Mouse (Mus musculus) cerebellum, adult 18-20 months (tissue): Measurements from ENCODE around the gene Tmem33.

Source experiments
- DNase-seq, 2 experiments: peaks; one replicate each; pipeline ENCODE4 v3.0.0; 2021

The Tmem33 gene

GRCm38 (mm10) chr5:67260531-67261371 is at the start of gene Tmem33:
Tmem33 (plus strand) TSS chr5:67260565.
- peak; percentile 88 to 96 for DNase-seq

DNA sequence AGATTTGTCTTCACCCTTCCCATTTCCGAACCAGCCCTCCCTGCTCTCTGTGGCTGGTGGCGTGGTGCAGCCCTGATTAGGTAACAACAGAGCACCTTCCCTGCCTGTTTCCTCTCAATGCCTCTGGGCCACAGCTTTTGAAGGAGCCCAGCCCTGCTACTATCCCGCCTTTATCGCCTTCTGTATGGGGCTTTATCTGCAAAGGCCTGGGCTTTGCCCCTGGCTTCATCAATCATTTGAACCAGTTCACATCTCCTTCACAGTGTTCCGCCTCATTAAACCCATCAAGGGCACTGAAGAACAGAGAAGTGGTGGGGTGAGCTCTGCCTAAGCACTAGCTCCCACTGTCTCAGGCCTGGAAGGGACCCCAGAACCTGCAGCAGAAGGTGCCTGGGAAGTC is 47.2 kb upstream of the Tmem33 start:
- DNase-seq, result no peak

DNA sequence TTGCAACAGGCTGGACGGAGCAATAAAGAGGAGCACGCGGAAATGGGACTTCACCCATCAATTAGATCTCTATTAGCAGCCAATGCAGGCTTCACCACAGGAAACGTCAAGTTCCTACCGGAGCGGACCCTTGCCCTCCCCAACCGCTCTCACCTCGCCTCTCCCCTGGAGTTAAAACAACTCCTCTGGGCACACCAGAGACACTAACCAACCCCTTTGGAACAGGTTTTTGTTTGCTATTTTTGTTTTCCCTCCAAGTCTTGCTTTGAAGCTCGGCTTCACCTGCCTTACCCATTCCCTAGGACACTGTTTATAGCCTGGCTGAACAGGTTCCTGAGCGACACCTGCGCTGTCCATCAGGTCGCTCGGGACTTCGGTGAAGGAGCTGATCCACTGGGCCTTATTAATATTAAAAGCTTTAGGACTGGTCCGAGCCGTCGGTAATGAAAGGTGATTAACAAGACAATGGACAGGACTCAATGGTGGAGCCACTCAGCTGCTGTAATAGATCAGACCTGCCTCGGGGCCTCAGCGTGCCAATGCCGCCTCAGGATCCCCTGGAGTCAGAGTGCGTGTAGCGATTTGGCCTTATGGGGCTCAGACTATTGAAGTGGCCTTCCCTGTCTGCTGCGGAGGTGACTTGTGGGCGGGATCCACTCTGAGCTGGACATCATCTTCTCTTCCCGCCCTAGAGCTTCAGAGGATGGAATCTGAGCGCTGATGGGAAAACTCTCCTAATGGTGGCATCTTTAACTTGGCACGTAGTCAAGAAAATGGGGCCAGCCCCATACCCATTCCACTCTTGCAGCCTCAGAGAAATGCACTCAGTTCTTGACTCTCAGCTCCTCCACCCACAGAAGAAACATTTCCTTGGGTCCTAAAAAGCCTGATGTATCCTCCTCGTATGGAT is 45.0 kb upstream of the Tmem33 start:
- DNase-seq, result no peak

DNA sequence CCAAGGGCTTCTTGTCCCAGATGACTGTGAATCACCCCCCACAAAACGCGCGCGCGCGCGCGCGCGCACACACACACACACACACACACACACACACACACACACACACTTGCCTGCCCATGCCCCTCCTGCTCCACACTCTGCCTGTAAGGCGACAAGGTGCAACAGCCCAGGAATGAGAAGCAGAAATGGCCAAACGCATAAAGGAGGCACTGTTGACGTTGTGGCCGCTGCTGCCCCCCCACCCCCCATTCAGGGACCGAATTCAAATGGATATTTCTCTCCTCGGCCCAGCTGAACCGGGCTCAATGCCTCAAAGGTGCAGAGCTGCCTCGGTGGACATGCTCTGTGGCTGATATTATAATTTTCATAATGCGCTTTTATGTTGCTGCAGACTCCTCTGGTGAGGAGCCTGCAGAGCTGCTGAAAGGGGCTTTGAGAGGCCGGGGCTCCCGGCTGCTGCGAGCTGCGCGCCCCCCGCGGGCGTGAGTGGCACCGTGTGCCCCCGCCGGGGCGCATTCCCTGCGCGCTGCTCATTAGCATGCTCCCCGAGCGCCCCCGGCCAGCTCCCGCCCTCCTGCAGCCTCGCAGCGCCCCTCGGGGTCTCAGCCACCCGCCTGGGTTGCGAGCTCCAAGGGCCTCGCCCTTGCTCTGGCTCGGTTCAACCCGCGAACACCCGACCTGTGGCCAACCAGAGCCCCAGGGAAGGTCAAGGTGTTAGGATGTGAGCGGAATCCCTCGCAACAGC is 44.2 kb upstream of the Tmem33 start:
- no peak for DNase-seq

GRCm38 (mm10) chr5:67216779-67217095 is 43.6 kb upstream of the Tmem33 start:
- DNase-seq, result no peak

- no peak for DNase-seq
Observed at GRCm38 (mm10) chr5:67221901-67222300, 38.5 kb upstream of the Tmem33 start.

DNA sequence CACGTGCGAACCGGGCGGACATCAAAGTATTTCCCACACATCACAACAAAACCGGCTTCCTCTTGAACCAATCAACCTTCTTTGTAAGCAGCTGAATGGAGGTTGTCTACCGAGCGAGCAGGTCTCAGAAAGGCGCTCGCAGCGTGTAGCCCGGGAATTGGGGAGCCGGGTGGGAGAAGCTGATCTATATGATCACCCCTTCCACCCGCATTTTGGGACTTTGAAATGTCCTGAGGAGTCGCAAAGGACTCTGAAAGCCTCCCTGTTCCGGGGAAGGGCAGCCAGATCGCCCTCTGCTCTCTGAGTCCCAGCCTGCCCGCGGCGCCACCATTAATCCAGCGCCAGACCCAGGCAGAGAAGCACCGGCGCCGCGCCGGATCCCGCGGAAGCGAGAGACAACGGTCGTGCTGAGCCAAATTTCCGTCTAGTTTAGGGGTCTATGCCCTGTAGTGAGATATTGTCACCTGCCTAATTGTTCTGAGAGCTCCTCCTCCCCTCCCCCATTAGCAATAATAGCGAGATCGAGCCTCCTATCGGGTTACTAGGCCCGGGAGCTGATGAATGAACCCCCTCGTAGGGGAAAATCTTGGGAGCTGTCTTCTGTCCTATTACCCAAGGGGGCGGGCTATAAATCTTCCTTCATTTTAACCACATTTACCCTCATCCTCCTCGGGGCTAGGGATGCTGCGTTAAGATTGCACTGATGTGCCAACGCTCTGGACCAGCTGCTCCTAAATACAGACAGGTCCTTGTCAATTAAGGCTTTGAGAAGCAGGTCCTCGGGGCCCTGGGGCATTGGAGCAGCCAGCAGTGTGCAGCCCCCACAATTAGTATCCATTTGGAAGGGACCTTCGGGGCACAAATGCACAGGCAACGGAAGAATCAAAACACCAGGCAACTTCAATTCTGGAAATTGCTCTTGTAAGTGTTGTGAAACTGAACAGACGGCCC is 37.6 kb upstream of the Tmem33 start:
- DNase-seq, result no peak

GRCm38 (mm10) chr5:67223391-67224121 is 36.8 kb upstream of the Tmem33 start:
- no peak for DNase-seq

DNA sequence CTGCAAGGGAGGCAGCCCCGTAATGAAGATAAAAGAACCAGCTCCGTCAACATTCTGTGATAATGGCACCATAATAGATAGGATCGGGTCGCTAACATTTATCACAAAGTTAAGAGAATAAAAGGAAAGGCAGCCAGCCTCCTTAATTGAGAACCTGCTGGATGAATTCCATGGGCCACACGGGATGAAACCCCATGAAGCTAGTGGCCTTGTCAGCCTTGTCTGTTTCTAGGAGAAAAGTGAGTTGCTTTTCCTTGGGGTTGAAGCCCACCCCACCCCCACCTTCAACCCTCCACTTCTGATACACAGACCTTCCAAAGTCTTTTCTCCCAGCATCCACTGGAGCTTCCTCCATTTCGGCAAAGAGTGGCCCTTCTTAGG is 36.3 kb upstream of the Tmem33 start:
- no peak for DNase-seq

DNA sequence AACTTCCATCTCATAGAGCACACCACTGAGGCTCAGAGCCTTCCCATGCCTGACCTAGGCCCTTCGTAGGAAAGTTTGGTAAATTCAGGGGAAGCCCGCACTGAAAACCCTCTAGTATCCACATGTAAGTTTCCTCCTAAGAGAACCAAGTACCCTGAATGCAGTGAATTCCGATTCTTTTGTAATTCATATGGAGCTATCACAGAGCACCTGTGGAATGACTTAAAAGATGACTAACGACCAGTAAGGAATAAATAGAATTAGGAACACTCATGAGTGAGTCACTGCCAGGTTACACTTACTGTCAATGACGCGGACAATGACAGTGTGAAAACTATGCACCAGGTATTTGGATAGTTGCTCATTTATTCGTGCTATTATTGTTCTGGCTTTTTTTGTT is 34.6 kb upstream of the Tmem33 start:
- no peak for DNase-seq

DNA sequence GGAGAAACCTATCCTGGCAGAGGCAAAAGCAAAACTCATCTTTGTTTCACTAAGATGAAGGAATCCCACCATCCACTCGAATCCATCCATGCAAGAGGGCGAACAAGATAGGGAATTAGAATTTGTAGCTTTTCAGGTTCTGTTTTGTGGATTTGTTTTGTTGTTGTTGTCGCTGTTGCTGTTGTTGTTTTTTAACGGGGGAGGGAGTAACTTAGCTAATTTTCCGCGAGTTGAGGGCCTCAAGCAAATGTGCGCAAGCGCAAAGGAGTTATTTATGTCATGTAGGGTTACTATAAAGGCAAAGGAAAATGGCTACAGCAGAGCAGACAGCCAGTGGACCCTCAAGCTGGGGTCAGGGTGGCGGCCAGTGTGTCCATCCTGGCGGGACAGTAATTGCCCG is 33.1 kb upstream of the Tmem33 start:
- no peak for DNase-seq

DNA sequence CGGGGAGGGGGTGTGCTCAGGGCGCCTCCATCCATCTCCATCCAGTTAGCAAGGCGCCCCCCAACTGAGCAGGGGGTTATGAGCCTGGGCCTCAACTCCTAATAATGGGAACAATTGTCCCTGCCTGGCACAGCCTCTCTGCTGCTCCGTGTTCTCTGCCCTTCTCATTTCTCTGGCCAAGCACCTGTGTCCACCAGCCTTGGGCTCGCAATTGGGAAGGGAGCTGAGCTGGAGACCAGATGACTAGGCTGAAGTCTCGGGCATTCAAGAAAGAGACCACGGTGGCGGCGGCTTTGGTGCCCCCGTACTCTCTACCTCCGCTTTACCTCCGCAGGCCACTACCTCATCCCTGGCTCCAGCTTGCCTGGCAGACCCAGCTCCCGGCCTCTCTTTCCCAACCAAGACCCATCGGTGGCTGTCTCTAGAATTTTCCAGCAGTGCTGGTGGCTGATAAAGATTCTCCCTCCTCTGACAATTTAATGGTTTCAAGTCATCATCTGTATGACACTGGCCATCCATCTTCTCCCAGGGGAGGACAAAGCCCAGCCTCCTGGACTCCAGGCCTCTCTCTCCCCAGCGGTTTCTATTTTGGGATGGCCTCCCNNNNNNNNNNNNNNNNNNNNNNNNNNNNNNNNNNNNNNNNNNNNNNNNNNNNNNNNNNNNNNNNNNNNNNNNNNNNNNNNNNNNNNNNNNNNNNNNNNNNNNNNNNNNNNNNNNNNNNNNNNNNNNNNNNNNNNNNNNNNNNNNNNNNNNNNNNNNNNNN is 32.5 kb upstream of the Tmem33 start:
- no peak for DNase-seq

DNA sequence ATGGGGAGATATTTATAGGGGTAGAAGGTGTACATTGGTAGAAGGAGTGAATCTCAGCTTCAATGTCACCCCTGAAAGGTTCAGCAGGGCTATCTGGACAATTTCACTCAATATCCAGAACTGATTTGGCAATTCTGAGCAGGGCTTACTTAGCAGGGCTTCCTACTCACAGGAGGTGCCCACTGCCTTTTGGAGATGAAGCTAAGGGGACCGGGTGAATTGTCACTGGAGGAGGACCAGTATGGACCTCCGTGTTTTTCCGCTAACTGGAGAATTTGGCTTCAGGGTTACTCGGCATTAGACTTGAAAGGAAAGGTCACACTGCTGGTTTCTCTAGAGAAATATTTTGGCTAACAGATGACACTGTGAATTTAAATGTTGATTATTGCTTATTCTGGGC is 25.7 kb upstream of the Tmem33 start:
- no peak for DNase-seq

- no peak for DNase-seq
Observed at GRCm38 (mm10) chr5:67235462-67235861, 24.9 kb upstream of the Tmem33 start.

- no peak for DNase-seq
Observed at GRCm38 (mm10) chr5:67236601-67237000, 23.8 kb upstream of the Tmem33 start.

DNA sequence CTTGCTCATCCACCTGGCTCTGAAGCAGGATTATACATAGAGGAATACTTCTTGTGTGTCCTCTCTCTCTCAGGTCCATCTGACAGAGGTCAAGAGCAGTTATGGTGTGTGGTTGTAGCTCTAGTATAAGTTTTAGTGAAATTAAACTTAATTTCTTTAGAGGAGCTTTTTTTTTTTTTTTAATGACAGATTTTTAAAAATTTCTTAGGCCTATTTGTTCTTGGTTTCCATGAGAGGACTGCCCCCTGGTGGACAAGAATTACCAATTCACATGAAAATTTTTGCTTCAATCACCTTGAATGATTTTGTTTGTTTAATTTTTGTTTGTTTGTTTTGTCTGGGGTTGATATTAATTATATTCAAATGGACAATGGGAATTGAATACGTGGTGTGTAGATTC is 22.1 kb upstream of the Tmem33 start:
- peak; percentile 16 to 33 for DNase-seq

DNA sequence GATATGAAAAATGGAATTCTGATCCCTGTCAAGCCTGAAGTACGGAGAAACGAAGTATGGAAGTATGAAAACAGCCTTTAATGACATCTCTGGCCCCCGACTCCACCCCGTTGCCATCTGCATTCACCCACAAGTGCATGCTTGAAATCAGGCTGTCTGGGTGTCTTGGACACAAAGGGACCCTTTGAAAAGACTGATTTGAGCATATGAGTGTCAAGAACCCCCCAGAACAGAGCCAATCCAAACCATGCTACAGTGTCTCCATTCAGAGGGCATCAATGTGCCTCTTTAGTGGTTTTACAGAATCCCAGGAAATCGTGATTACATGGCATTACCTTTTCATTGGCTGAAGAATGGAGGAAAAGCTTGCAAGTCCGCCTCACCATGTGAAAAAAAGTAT is 18.7 kb upstream of the Tmem33 start:
- no peak for DNase-seq

- no peak for DNase-seq
Observed at GRCm38 (mm10) chr5:67243231-67243630, 17.1 kb upstream of the Tmem33 start.

DNA sequence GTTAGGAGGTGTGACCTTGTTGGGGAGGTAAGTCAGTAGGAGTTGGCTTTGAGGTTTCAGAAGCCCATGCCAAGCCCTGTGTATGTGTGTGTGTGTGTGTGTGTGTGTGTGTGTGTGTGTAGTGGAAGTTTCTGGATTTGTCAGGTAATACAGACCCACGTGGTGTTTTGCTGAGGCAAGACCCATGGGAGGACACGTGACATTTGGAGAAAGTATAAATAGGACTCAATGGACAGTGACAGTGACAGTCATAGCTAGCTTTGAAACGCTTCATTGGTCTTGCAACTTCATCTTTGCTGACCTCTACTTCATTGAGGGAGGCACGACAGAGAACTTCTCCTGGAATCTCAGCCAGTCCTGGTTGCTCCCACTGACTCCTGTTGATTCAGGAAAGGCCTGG is 8.1 kb upstream of the Tmem33 start:
- DNase-seq, result no peak

DNA sequence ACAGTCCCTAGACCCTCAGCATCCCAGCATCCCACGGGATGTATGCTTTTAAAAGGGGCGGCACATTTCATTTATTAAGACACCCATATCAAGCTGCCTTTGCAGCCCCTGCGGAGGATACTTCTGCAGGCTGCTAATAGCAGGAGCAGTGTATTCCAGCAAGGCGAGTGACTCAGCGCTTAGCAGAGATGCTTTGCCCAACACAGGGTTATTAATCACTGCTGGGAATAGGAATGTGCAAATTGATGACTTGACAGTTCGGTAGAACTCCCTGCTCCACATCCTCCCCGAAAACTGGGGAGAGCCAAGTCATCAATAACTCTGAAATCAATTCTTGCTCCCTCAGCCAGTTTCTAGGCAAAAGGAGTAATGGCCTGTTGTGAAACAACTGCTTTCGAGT is 4.7 kb upstream of the Tmem33 start:
- no peak for DNase-seq

DNA sequence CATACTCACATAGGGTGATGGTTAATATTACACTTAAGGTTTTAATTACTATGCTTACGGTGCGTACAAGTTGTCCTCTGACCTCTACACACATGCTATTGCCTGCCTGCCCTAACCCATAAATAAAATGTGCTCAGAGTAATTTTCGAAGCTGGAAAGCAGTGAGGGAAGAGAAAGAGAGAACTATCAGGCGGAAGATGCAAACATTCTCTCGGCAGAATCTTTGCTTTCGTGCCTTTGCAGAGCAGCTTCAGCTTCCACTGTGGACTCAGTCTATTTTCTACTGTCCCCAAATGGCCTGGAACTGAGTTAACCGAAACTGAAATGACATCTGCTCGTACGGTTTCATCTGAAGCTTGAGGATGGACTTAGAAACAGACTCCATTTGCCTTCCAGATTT is 1.9 kb upstream of the Tmem33 start:
- DNase-seq, result no peak
